Mouse (Mus musculus): ENCODE results near the gene Tfeb. TPM values are rescaled to one million over a fixed set of nuclear protein-coding genes. Genes with fewer than 3 reads are reported as not detected.
A peak's percentile ranks its signal among the peaks of the same experiment; 100 is the strongest.

The Tfeb gene
- total and polyA plus RNA-seq, 3 experiments: 16.4 to 22.8 TPM; not detected in 1

DNA sequence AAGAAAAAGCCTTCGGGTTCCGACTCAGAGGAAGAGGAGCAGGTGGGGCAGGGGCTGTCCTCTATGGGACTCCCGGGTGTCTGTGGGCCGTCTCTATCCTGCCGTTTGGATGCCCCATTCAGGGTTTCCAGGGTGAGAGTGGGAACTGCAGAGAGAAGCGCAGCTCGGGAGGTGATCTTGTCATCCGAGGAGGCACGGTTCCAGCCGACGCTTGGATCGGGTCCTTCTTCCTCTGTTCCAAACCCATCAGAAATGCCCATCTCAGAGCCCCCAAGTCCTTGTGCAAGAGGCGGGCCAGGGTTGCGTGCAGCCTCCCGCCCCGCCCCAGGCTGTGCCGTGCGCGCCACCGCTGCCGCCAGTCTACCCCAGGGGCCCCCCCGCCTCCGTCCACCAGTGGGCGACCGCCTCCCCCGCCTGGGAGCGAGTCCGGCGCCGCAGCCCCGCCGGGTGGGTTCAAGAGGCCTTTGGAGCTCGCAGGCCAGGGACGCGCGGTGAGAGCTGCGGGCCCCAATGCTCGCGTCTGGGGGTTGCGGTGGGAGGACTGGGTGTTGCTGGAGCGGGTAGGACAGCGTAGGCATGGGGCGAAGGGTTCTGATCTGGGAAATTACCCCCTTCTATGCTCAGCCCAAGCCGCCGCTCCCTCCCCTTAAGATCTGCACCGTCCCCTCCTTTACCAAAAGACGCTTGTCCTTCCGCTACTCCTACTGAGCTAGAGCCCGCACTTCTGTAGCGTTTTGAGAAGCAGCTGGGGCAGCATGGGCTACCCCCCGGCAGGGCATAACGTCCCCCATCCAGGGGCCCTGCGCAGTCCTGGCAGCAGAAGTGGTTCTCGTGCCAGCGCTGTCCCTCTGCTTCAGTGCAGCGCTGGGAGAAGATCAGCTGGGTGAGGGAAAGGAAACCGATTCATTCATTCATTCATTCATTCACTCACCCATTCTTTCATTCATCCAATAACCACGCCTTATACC, 47.9 kb upstream of the Tfeb start, which contains the start of gene Frs3 (continued):
- TF ChIP-seq E2F4 (IDR thresholded peaks at IDR 0.05; ENCODE audit: borderline replicate concordance, low read depth, low read length) (no peak), CHD1 (IDR thresholded peaks at IDR 0.05; ENCODE audit: low read depth, low read length) (no peak), SIN3A (IDR thresholded peaks at IDR 0.05; ENCODE audit: low read length) (no peak), MXI1 (IDR thresholded peaks at IDR 0.05; ENCODE audit: low read depth, low read length) (no peak; the same call in 1 of the 2 replicates), UBTF (IDR thresholded peaks at IDR 0.05; ENCODE audit: borderline replicate concordance, insufficient read depth, low read depth, low read length) (0 out of 2 replicates have a peak, but pooled peaks have one; percentile 22), USF2 (IDR thresholded peaks at IDR 0.05; ENCODE audit: borderline replicate concordance in 1 of 2, insufficient read depth in 1 of 2, low read depth in 1 of 2, low read length in 2 of 2) (no peak), JUND (IDR thresholded peaks at IDR 0.05; ENCODE audit: low read depth, low read length) (no peak), TAL1 (IDR thresholded peaks at IDR 0.05; ENCODE audit: low read length) (no peak), ZKSCAN1 (IDR thresholded peaks at IDR 0.05; ENCODE audit: low read depth, low read length) (no peak), EP300 (IDR thresholded peaks at IDR 0.05; ENCODE audit: low read depth in 1 of 2, low read length in 2 of 2) (0 out of 4 replicates have a peak, but pooled peaks of 1 of the 2 experiments have one; percentile 11), ZMIZ1 (IDR thresholded peaks at IDR 0.05; ENCODE audit: low read depth, low read length) (no peak), CTCF (IDR thresholded peaks at IDR 0.05 in 2 of 3, conservative IDR thresholded peaks at IDR 0.05 in 1 of 3; ENCODE audit: control insufficient read depth in 1 of 3, insufficient read depth in 1 of 3, low read depth in 2 of 3, low read length in 3 of 3, poor library complexity in 1 of 3, severe bottlenecking in 1 of 3) (peak in 1 of 3 experiments; percentile 11; a peak in 1 of 6 replicates), SMC3 (IDR thresholded peaks at IDR 0.05; ENCODE audit: low read depth, low read length) (no peak), POLR2AphosphoS5 (IDR thresholded peaks at IDR 0.05; ENCODE audit: borderline replicate concordance, low read depth, low read length) (no peak), HCFC1 (IDR thresholded peaks at IDR 0.05; ENCODE audit: low read depth, low read length) (no peak), CHD2 (IDR thresholded peaks at IDR 0.05; ENCODE audit: low read length) (no peak), GATA1 (IDR thresholded peaks at IDR 0.05; ENCODE audit: low read depth, low read length) (no peak), RAD21 (IDR thresholded peaks at IDR 0.05; ENCODE audit: low read depth, low read length) (no peak; the same call in 1 of the 2 replicates), MAFK (IDR thresholded peaks at IDR 0.05; ENCODE audit: borderline replicate concordance, low read depth, low read length) (no peak), POLR2A (IDR thresholded peaks at IDR 0.05; ENCODE audit: control insufficient read depth in 1 of 2, insufficient read depth in 1 of 2, low read depth in 1 of 2, low read length in 2 of 2, poor library complexity in 1 of 2) (peak; percentile 56 to 64; a peak in 2 of 4 replicates), RCOR1 (IDR thresholded peaks at IDR 0.05; ENCODE audit: low read depth, low read length) (no peak), NELFE (IDR thresholded peaks at IDR 0.05; ENCODE audit: low read depth, low read length) (peak; percentile 49; the same call in 1 of the 2 replicates), MYC (IDR thresholded peaks at IDR 0.05; ENCODE audit: low read depth, low read length) (no peak)
